Mouse (Mus musculus) ES-E14 (cell line): ENCODE data around the gene AU018091.

ENCODE experiments used
- CHD2 ChIP-seq: IDR thresholded peaks from 2 replicates; pipeline ENCODE4 v1.6.1; 2014; ENCODE audit warnings: mild to moderate bottlenecking, low read depth, low read length, inconsistent platforms
- HCFC1 ChIP-seq: IDR thresholded peaks from 2 replicates; pipeline ENCODE4 v1.6.1; 2012; ENCODE audit warnings: low read length, inconsistent platforms, borderline replicate concordance; ENCODE audit not compliant: insufficient read depth
- MAFK ChIP-seq: IDR thresholded peaks from 2 replicates; pipeline ENCODE4 v1.6.1; 2014; ENCODE audit warnings: mild to moderate bottlenecking, low read depth, low read length, inconsistent platforms; ENCODE audit not compliant: insufficient read depth
- ZC3H11A ChIP-seq: IDR thresholded peaks from 2 replicates; pipeline ENCODE4 v1.6.1; 2012; ENCODE audit warnings: low read depth, mild to moderate bottlenecking, inconsistent platforms, low read length, borderline replicate concordance
- ZNF384 ChIP-seq: IDR thresholded peaks from 2 replicates; pipeline ENCODE4 v1.6.1; 2012; ENCODE audit warnings: low read depth, low read length, inconsistent platforms

DNA sequence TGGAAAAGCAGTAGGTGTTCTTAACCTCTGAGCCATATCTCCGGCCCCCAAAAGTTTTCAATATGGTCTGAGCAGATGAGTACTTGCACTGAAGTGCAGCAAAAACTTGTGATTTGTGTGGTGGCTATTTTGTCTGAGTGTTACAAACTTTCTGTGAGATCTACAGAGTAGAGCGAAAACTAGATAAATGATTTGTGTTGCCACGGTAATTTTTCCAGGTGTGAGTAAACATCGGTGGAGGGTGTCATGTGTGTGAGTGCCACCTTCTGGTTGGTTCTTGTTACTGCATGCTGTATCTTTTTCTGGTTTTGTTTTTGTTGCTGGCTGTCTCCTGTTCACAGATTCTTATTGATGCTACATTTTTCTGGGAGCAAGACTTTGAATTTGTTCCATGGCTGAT, 15.4 kb upstream of the AU018091 start:
- TF ChIP-seq ZNF384 (no peak), MAFK (no peak), CHD2 (no peak), HCFC1 (no peak), ZC3H11A (peak; percentile 49; the same call in 1 of the 2 replicates)
